Mouse (Mus musculus): ENCODE measurements at regions not wholly inside any gene's neighbourhood (a gene's known extent, or its start where the extent isn't known, plus 50 kb on each side); places are given as distances from the start of the nearest gene placed in this dataset.

DNA sequence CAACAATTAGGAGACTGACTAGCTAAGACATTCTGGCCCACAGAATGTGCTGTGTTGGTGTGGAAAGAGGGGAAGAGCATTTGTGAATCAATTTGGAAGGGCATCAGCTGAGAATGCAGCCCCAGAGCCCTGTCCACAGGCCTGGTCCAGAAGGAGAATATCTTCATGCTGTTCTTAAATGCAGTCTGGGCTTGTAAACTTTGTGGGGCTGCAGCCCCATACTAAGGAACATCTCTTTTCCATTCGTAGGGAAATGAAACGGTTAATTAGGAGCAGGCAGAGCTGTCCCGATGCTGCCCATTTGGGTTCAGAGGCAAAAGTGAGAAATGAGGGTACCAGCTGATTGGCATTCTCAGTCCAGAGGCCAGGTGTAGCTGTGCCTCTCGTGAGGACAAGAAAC lies 304.0 kb downstream of the Maf start:
- Histone ChIP-seq H3K79me2 (ENCODE audit: control insufficient read depth, insufficient read depth, low read length, poor library complexity) (no peaks in the 10 kb centered on the region), H3K4me1 (ENCODE audit: control insufficient read depth in 1 of 2, insufficient read depth in 2 of 2, low read length in 2 of 2) (no peaks in the 10 kb centered on the region), H3K27ac (ENCODE audit: control insufficient read depth, low read depth, low read length) (no peak overlapping the region), H3K27me3 (ENCODE audit: control insufficient read depth in 1 of 2, insufficient read depth in 2 of 2, low read length in 2 of 2) (no peaks in the 10 kb centered on the region), H3K9ac (ENCODE audit: control insufficient read depth, low read depth, low read length, poor library complexity, severe bottlenecking) (no peak overlapping the region), H3K9me3 (replicated peaks; ENCODE audit: insufficient read depth, low read length) (no peaks in the 10 kb centered on the region; the same call in 1 of the 2 replicates), H3K36me3 (ENCODE audit: control insufficient read depth in 1 of 2, insufficient read depth in 2 of 2, low read length in 2 of 2) (no peaks in the 10 kb centered on the region), H3K4me3 (ENCODE audit: control insufficient read depth in 1 of 2, insufficient read depth in 1 of 2, low read depth in 2 of 2, low read length in 2 of 2) (no peak overlapping the region)
- no peak for DNase-seq (ENCODE audit: low read depth, low spot score)
- TF ChIP-seq SMC3 (IDR thresholded peaks at IDR 0.05; ENCODE audit: low read depth, low read length) = no peak
- TF ChIP-seq MYC (IDR thresholded peaks at IDR 0.05; ENCODE audit: low read depth, low read length) = no peak
- TF ChIP-seq EP300 (IDR thresholded peaks at IDR 0.05; ENCODE audit: low read depth in 1 of 2, low read length in 2 of 2) = no peak
- no peak for TF ChIP-seq MAFK (IDR thresholded peaks at IDR 0.05; ENCODE audit: borderline replicate concordance, low read depth, low read length)
- TF ChIP-seq MEF2A (IDR thresholded peaks at IDR 0.05; ENCODE audit: extremely low read depth, insufficient replicate concordance, low read depth, low read length, poor library complexity, severe bottlenecking) = no peak
- no peak for TF ChIP-seq MAZ (IDR thresholded peaks at IDR 0.05; ENCODE audit: low read depth, low read length)
- no peak for TF ChIP-seq TCF12 (IDR thresholded peaks at IDR 0.05; ENCODE audit: low read depth, low read length)
- TF ChIP-seq BHLHE40 (IDR thresholded peaks at IDR 0.05; ENCODE audit: borderline replicate concordance, low read depth, low read length) = no peak
- TF ChIP-seq USF2 (IDR thresholded peaks at IDR 0.05; ENCODE audit: borderline replicate concordance in 1 of 2, insufficient read depth in 1 of 2, low read depth in 1 of 2, low read length in 2 of 2) = no peak
- no peak for TF ChIP-seq MAX (IDR thresholded peaks at IDR 0.05; ENCODE audit: low read length)
- TF ChIP-seq NELFE (IDR thresholded peaks at IDR 0.05; ENCODE audit: low read depth, low read length) = no peak
- TF ChIP-seq E2F4 (IDR thresholded peaks at IDR 0.05; ENCODE audit: borderline replicate concordance, low read depth, low read length) = no peak
- no peak for TF ChIP-seq RCOR1 (IDR thresholded peaks at IDR 0.05; ENCODE audit: low read depth, low read length)
- TF ChIP-seq GABPA (IDR thresholded peaks at IDR 0.05; ENCODE audit: low read depth, low read length) = no peak
- no peak for TF ChIP-seq ZC3H11A (IDR thresholded peaks at IDR 0.05; ENCODE audit: low read depth, low read length)
- no peak for TF ChIP-seq MXI1 (IDR thresholded peaks at IDR 0.05; ENCODE audit: low read depth, low read length)
- TF ChIP-seq KAT2A (conservative IDR thresholded peaks at IDR 0.05; ENCODE audit: low read depth, low read length) = no peak
- no peak for TF ChIP-seq HCFC1 (IDR thresholded peaks at IDR 0.05; ENCODE audit: low read depth, low read length)
- no peak for TF ChIP-seq NRF1 (IDR thresholded peaks at IDR 0.05; ENCODE audit: insufficient read depth, low read depth, low read length, poor library complexity, severe bottlenecking)
- TF ChIP-seq ZNF384 (IDR thresholded peaks at IDR 0.05; ENCODE audit: low read depth, low read length) = no peak

Measured in MEL (cell line).